Mouse (Mus musculus): ENCODE measurements around the gene Cdan1. TPM values are rescaled to one million over a fixed set of nuclear protein-coding genes. Genes with fewer than 3 reads are reported as not detected.

Gene Cdan1
- total RNA-seq, 1 experiment from 2014 or later, result 30.4 TPM

Other genes starting within 250 kb of the Cdan1 start
- 14.8 and 15.5 TPM in 2 replicates for gene Haus2, start 240.7 kb downstream of the Cdan1 start, total RNA-seq (2021)
- gene Lrrc57, start 240.6 kb downstream of the Cdan1 start, total RNA-seq (2021), result 15.6 and 27.9 TPM in 2 replicates
- gene Stard9, start 221.0 kb downstream of the Cdan1 start, total RNA-seq (2021), result 20.0 and 31.6 TPM in 2 replicates
- 6.3 and 15.1 TPM in 2 replicates for gene Ttbk2, start 476 bp upstream of the Cdan1 start, total RNA-seq (2021)
- 27.7 and 40.6 TPM in 2 replicates for gene Ubr1, start 120.6 kb upstream of the Cdan1 start, total RNA-seq (2021)
- 26.7 and 27.9 TPM in 2 replicates for gene Tmem62, start 126.9 kb upstream of the Cdan1 start, total RNA-seq (2021)
- 48.2 and 51.3 TPM in 2 replicates for gene Ccndbp1, start 158.3 kb upstream of the Cdan1 start, total RNA-seq (2021)
- not detected in 2 replicates for gene Epb42, start 186.9 kb upstream of the Cdan1 start, total RNA-seq (2021)
- gene Tgm5, start 235.7 kb upstream of the Cdan1 start, total RNA-seq (2021), result not detected in 2 replicates